Mouse (Mus musculus) stomach, postnatal 0 days (tissue): Measurements from ENCODE around the gene Coch.

Source experiments
- CTCF ChIP-seq: IDR thresholded peaks from 2 replicates; pipeline ENCODE4 v1.5.1; 2016; ENCODE audit warnings: antibody characterized with exemption, low read depth, mild to moderate bottlenecking, moderate library complexity
- EP300 ChIP-seq: optimal IDR thresholded peaks from 2 replicates; pipeline ENCODE3; 2016; ENCODE audit warnings: antibody characterized with exemption

DNA sequence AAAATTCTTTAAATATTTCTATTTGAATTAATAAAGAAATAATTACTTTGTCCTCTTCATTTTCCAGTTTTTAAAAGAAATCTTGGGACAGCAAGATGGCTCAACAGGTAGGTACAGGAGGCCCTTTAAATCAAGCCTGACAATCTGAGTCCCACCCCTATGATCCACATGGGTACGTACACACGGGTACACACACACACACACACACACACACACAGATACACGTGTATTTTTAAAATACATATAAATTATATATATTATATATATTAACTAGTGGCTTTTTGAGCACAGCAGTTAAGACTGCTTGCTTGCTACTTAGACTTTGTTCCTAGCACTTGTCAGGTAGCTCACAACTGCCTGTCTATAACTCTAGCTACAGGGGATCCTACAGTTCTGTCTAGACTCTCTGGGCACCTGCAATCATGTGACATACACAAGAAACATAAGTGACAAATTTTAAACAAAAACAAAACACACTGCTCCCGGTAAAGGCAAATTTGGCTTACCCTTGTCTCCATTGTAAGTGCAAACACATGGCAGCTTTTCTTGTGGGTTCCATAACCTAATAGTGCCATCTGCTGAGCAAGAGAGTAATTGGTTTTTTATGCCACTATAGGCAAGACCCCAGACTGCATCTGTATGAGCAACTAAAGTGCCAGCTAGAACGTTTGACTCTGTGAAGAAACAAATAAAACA, 29.7 kb downstream of the Coch start:
- TF ChIP-seq CTCF, result peak; percentile 54
- TF ChIP-seq EP300, result no peak
